Mouse (Mus musculus) embryonic fibroblast, embryonic 13.5 days (primary cell): ENCODE results near the gene Vmn1r22.

ENCODE experiments used
- CTCF ChIP-seq: IDR thresholded peaks from 2 replicates; pipeline ENCODE4 v1.5.1; 2011; ENCODE audit warnings: mild to moderate bottlenecking, control low read depth, low read length, moderate library complexity, borderline replicate concordance; ENCODE audit not compliant: insufficient read depth
- POLR2A ChIP-seq: IDR thresholded peaks from 2 replicates; pipeline ENCODE4 v1.6.1; 2011; ENCODE audit warnings: low read depth, mild to moderate bottlenecking, control low read depth, low read length, moderate library complexity

DNA sequence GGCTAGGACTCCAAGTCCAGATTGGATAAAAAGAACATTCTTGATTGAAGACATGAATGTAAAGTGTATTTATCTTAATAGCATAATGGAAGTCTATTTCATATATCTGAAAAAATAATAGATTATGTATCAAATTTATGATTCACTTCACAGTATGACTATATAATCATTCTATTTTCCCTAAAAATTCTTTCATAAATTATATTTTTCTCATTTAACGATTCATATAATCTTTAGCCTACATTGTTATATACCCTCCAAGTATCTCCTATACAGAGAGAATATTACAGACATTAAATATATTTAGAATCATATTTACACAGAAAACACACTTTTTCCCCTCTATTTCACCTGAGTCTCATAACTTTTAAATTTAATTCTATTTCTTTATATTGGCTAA is 18.9 kb upstream of the Vmn1r22 start, which contains the start of gene Vmn1r23:
- TF ChIP-seq CTCF (no peak), POLR2A (no peak)
